Mouse (Mus musculus): ENCODE data around the gene Rtf1. TPM values are rescaled to one million over a fixed set of nuclear protein-coding genes. Genes with fewer than 3 reads are reported as not detected.

Gene Rtf1
- polyA plus RNA-seq (2015; fragmentation: Nextera tagmentation; extraction: Ambion mirVana) = 17.0 and 19.3 TPM in 2 replicates

DNA sequence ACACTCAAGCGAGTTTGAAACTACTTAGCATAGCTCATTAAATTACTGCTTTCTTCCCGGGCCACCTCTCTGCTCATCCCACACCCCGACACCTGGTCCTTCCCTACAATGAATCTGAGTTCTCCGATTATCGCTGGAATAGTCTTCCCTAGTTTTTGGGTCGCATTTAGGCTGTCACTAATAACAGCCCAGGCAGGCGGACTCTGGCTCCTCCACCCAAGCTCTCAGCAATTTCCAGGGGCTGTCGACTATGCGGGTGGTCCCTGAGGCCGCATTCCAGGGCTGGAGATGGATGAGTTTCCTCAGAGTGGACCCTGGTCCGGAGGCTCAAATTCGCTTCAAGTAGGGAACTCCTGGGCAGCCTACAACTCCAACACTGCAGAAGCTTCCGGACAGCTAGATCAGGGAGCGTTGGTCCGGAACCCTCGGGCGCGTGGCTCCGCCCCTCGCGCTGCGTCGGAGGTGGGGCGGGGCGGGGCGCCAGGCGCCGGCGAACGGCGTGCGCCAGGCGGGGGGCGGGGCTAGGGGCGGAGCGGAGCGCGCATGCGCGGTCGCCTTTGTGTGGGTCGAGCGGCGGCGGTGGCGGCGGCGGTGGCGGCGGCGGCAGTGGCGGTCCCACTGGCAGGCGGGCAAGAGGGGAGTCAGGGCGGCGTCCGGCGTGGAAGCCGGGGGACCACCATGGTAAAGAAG lies at the start of gene Rtf1:
Rtf1 (plus strand) TSS at position 544 of the 690 bp plus-strand sequence.
- Histone ChIP-seq H3K4me2 (ENCODE audit: low read depth, low read length) (peak within 1 kb of the TSS; percentile 84), H3K4me1 (ENCODE audit: insufficient read depth) (peaks cover 16% of the 10 kb centered on the region), H3K9me3 (ENCODE audit: low read length) (no peaks in the 10 kb centered on the region), H3K4me3 (ENCODE audit: low read depth, low read length) (peak within 1 kb of the TSS; percentile 88), H3K27ac (ENCODE audit: low read depth) (peak within 1 kb of the TSS; percentile 91), H3K9ac (replicated peaks) (peak within 1 kb of the TSS; percentile 96), H3K36me3 (replicated peaks; ENCODE audit: insufficient read depth, low read length) (0 out of 2 replicates have a peak, but pooled peaks cover 1% of the 10 kb centered on the region), H3K27me3 (ENCODE audit: insufficient read depth, low read length) (no peaks in the 10 kb centered on the region)
- DNase-seq = peak; percentile 98
- WGBS (ENCODE audit: insufficient replicate concordance) = under 1% methylated on average over 51 of the region's 58 CpGs
- TF ChIP-seq CTCF (IDR thresholded peaks at IDR 0.05; ENCODE audit: low read depth) (no peak), EP300 (IDR thresholded peaks at IDR 0.05; ENCODE audit: low read depth) (no peak)
- ATAC-seq = peak; percentile 96

- H3K36me3 ChIP-seq (replicated peaks; ENCODE audit: insufficient read depth, low read length) = peaks cover 82% of the 10 kb centered on the region
- WGBS (ENCODE audit: insufficient replicate concordance) = 90% methylated on average over 1 of the region's 1 CpGs
Measured at GRCm38 (mm10) chr2:119636781-119637180, 38.1 kb upstream of the Rtf1 start.

DNA sequence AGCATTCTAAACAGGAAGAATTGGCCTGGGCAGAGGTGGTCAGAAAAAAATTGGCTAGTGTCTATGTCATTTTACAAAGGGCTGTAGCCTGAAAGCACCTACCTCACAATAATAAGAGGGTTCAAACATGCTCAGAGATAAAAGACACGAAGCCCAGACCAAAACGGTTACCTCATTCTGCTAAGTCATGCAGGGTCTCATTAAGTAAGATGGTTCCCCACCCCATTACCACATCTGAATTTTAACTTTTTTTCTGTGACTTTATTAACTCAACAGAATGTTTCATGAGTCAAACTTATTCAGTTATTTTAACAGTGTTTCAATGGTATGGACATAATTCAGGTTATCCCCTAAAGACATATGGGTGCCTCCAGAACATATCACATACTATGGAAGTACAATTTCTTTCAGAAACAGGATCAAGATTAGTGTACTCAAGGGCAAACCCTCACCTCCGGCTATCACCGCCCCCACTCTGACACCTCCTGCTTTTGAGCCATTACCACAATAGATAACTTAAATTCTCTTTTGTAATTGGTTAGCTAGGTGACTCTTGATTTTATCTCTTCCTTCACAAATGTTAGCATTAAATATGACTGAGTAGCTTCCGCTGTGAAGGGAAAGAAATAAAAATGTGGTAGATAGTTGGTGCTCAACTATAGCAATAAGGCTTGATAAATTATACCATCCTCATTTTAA lies 33.5 kb upstream of the Rtf1 start:
- H3K27me3 ChIP-seq (ENCODE audit: insufficient read depth, low read length) = no peaks in the 10 kb centered on the region
- H3K9me3 ChIP-seq (ENCODE audit: low read length) = no peaks in the 10 kb centered on the region
- no peak overlapping the region for H3K4me3 ChIP-seq (ENCODE audit: low read depth, low read length)
- TF ChIP-seq CTCF (IDR thresholded peaks at IDR 0.05; ENCODE audit: low read depth) = no peak
- no peak for TF ChIP-seq EP300 (IDR thresholded peaks at IDR 0.05; ENCODE audit: low read depth)
- DNase-seq (no peak), ATAC-seq (no peak)
- no peak overlapping the region for H3K4me2 ChIP-seq (ENCODE audit: low read depth, low read length)
- H3K27ac ChIP-seq (ENCODE audit: low read depth) = no peak overlapping the region
- H3K9ac ChIP-seq (replicated peaks) = no peak overlapping the region
- H3K36me3 ChIP-seq (replicated peaks; ENCODE audit: insufficient read depth, low read length) = peaks cover 80% of the 10 kb centered on the region
- H3K4me1 ChIP-seq (ENCODE audit: insufficient read depth) = no peaks in the 10 kb centered on the region
- WGBS (ENCODE audit: insufficient replicate concordance) = 90% methylated on average over 5 of the region's 5 CpGs

More at GRCm38 (mm10) chr2:119636781-119637180, 38.1 kb upstream of the Rtf1 start:
- Histone ChIP-seq H3K27ac (ENCODE audit: low read depth) (no peak overlapping the region), H3K9ac (replicated peaks) (no peak overlapping the region), H3K4me1 (ENCODE audit: insufficient read depth) (no peaks in the 10 kb centered on the region), H3K4me2 (ENCODE audit: low read depth, low read length) (no peak overlapping the region), H3K27me3 (ENCODE audit: insufficient read depth, low read length) (no peaks in the 10 kb centered on the region), H3K9me3 (ENCODE audit: low read length) (no peaks in the 10 kb centered on the region), H3K4me3 (ENCODE audit: low read depth, low read length) (no peak overlapping the region)
- DNase-seq (no peak), ATAC-seq (no peak)
- TF ChIP-seq EP300 (IDR thresholded peaks at IDR 0.05; ENCODE audit: low read depth) (no peak), CTCF (IDR thresholded peaks at IDR 0.05; ENCODE audit: low read depth) (peak; percentile 16; the same call in 1 of the 2 replicates)

- Histone ChIP-seq H3K36me3 (replicated peaks; ENCODE audit: insufficient read depth, low read length) (peaks cover 80% of the 10 kb centered on the region), H3K27ac (ENCODE audit: low read depth) (no peak overlapping the region)
- TF ChIP-seq EP300 (IDR thresholded peaks at IDR 0.05; ENCODE audit: low read depth) (no peak), CTCF (IDR thresholded peaks at IDR 0.05; ENCODE audit: low read depth) (no peak)
Measured at GRCm38 (mm10) chr2:119644254-119644653, 30.6 kb upstream of the Rtf1 start.

GRCm38 (mm10) chr2:119662220-119663182 lies 12.4 kb upstream of the Rtf1 start, which contains the start of gene Ndufaf1:
Gene Ndufaf1 (minus strand): TSS chr2:119662827.
- ATAC-seq (peak; percentile 92), DNase-seq (peak; percentile 84)
- Histone ChIP-seq H3K27me3 (ENCODE audit: insufficient read depth, low read length) (no peaks in the 10 kb centered on the region), H3K9ac (replicated peaks) (peak within 1 kb of the TSS; percentile 91), H3K36me3 (replicated peaks; ENCODE audit: insufficient read depth, low read length) (peaks cover 12% of the 10 kb centered on the region), H3K9me3 (ENCODE audit: low read length) (no peaks in the 10 kb centered on the region), H3K4me1 (ENCODE audit: insufficient read depth) (peaks cover 7% of the 10 kb centered on the region), H3K27ac (ENCODE audit: low read depth) (peak within 1 kb of the TSS; percentile 56), H3K4me3 (ENCODE audit: low read depth, low read length) (peak within 1 kb of the TSS; percentile 90), H3K4me2 (ENCODE audit: low read depth, low read length) (peak within 1 kb of the TSS; percentile 85)
- WGBS (ENCODE audit: insufficient replicate concordance) = 1% methylated on average over 44 of the region's 44 CpGs
- TF ChIP-seq CTCF (IDR thresholded peaks at IDR 0.05; ENCODE audit: low read depth) (no peak), EP300 (IDR thresholded peaks at IDR 0.05; ENCODE audit: low read depth) (no peak)

More at GRCm38 (mm10) chr2:119644254-119644653, 30.6 kb upstream of the Rtf1 start:
- H3K9ac ChIP-seq (replicated peaks) = no peak overlapping the region
- ATAC-seq (no peak), DNase-seq (no peak)
- no peaks in the 10 kb centered on the region for H3K9me3 ChIP-seq (ENCODE audit: low read length)
- 89% methylated on average over 5 of the region's 5 CpGs for WGBS (ENCODE audit: insufficient replicate concordance)
- no peak overlapping the region for H3K4me2 ChIP-seq (ENCODE audit: low read depth, low read length)
- H3K4me1 ChIP-seq (ENCODE audit: insufficient read depth) = no peaks in the 10 kb centered on the region
- no peaks in the 10 kb centered on the region for H3K27me3 ChIP-seq (ENCODE audit: insufficient read depth, low read length)
- H3K4me3 ChIP-seq (ENCODE audit: low read depth, low read length) = no peak overlapping the region
